Mouse (Mus musculus) gonadal fat pad, adult 2 months (tissue): ENCODE data around the gene Ttc9. TPM values are rescaled to one million over a fixed set of nuclear protein-coding genes. Genes with fewer than 3 reads are reported as not detected.

Source experiments
- DNase-seq: peaks from one replicate; pipeline ENCODE4 v3.0.0-alpha.2; 2012; ENCODE audit warnings: low read depth
- polyA plus RNA-seq: library from polyadenylated mRNA; depleted of rRNA; stranded (reverse); fragments of >200 nt; gene quantifications from 2 replicates; pipeline ENCODE4 v1.2.3, GENCODE M21; 2012

Gene Ttc9
- polyA plus RNA-seq, 1 experiment, result 3.0 TPM

- DNase-seq, result no peak
These were observed 27.0 kb downstream of the Ttc9 start for GRCm38 (mm10) chr12:81658086-81658485.

- no peak for DNase-seq
These were observed 31.0 kb downstream of the Ttc9 start for GRCm38 (mm10) chr12:81662076-81662475.

GRCm38 (mm10) chr12:81663116-81663515 lies 32.1 kb downstream of the Ttc9 start:
- no peak for DNase-seq

GRCm38 (mm10) chr12:81663906-81664305 lies 32.9 kb downstream of the Ttc9 start:
- no peak for DNase-seq

- DNase-seq, result no peak
These were observed 37.4 kb downstream of the Ttc9 start for GRCm38 (mm10) chr12:81668406-81668805.

GRCm38 (mm10) chr12:81675557-81675956 lies 44.5 kb downstream of the Ttc9 start:
- no peak for DNase-seq

GRCm38 (mm10) chr12:81679807-81680529 lies 48.9 kb downstream of the Ttc9 start:
- DNase-seq, result no peak

- no peak for DNase-seq
These were observed 52.3 kb downstream of the Ttc9 start for GRCm38 (mm10) chr12:81683395-81683794.

GRCm38 (mm10) chr12:81684096-81684495 lies 53.0 kb downstream of the Ttc9 start:
- DNase-seq, result no peak

GRCm38 (mm10) chr12:81685981-81686380 lies 54.9 kb downstream of the Ttc9 start:
- no peak for DNase-seq

GRCm38 (mm10) chr12:81686406-81687117 lies 55.5 kb downstream of the Ttc9 start:
- no peak for DNase-seq

- DNase-seq, result no peak
These were observed 56.8 kb downstream of the Ttc9 start for GRCm38 (mm10) chr12:81687873-81688272.

- no peak for DNase-seq
These were observed 57.5 kb downstream of the Ttc9 start for GRCm38 (mm10) chr12:81688537-81688936.

GRCm38 (mm10) chr12:81689505-81690056 lies 58.5 kb downstream of the Ttc9 start:
- DNase-seq, result no peak

- no peak for DNase-seq
These were observed 59.1 kb downstream of the Ttc9 start for GRCm38 (mm10) chr12:81690111-81690510.

GRCm38 (mm10) chr12:81690751-81691150 lies 59.7 kb downstream of the Ttc9 start:
- no peak for DNase-seq

GRCm38 (mm10) chr12:81691177-81691730 lies 60.2 kb downstream of the Ttc9 start:
- no peak for DNase-seq

- DNase-seq, result no peak
These were observed 67.0 kb downstream of the Ttc9 start for GRCm38 (mm10) chr12:81698011-81698410.

- DNase-seq, result no peak
These were observed 71.9 kb downstream of the Ttc9 start for GRCm38 (mm10) chr12:81702903-81703302.

- no peak for DNase-seq
These were observed 81.6 kb downstream of the Ttc9 start for GRCm38 (mm10) chr12:81712618-81713017.
